Mouse (Mus musculus): ENCODE measurements around the gene Uck2.

GRCm38 (mm10) chr1:167270342-167271111 lies 14.6 kb downstream of the Uck2 start:
- TF ChIP-seq CTCF (conservative IDR thresholded peaks at IDR 0.05; ENCODE audit: low read length) = no peak
- no peak for TF ChIP-seq POU5F1 (IDR thresholded peaks at IDR 0.05; ENCODE audit: borderline replicate concordance, low read length)

Data from E14TG2a.4 (cell line).